Mouse (Mus musculus): ENCODE results near the gene Emc3.

DNA sequence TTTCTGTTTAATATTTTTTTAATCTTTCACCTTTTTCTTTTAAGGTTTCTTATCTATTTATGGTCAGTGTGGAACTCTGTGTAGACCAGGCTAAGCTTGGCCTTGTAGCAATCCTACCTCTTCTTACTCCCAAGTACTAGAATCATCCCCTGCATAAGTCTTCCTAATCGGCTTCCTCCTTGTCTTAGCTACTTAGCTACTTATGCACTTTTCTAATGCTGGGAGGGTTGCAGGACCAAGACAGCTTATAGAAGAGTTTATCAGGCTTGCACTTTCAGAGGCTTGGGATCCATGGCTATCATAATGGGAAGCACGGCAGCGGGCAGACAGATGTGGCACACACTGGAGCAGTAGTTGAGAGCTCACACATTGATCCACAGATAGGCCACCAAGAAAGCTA, 47.9 kb upstream of the Emc3 start:
- no peak for TF ChIP-seq CTCF (IDR thresholded peaks at IDR 0.05; ENCODE audit: low read depth, low read length)
- no peak for TF ChIP-seq TAL1 (conservative IDR thresholded peaks at IDR 0.05; ENCODE audit: low read depth, low read length)
- no peak for TF ChIP-seq POLR2AphosphoS5 (IDR thresholded peaks at IDR 0.05; ENCODE audit: insufficient replicate concordance, low read depth, low read length)
